Mouse (Mus musculus) midbrain, postnatal 0 days (tissue): ENCODE results near the gene Zfp526. TPM values are rescaled to one million over a fixed set of nuclear protein-coding genes. Genes with fewer than 3 reads are reported as not detected.

Source experiments
- ATAC-seq: fragments of 200-750 bp; cut with Nextera tagmentation; 2 replicates; pipeline ENCODE4 v1.8.0; 2017; ENCODE audit warnings: moderate number of reproducible peaks, mild to moderate bottlenecking, moderate TSS enrichment, moderate library complexity; ENCODE audit not compliant: low FRiP score
- DNase-seq: peaks from one replicate; pipeline ENCODE4 v3.0.0-alpha.2; 2015; ENCODE audit warnings: low spot score
- H3K27ac ChIP-seq: fragments of 300-500 bp; sonication (generic); 2 replicates; pipeline ENCODE4 v1.5.1; 2014; ENCODE audit warnings: low read depth, mild to moderate bottlenecking, low read length, mixed read lengths
- H3K27me3 ChIP-seq: fragments of 300-500 bp; sonication (generic); 2 replicates; pipeline ENCODE4 v1.6.1; 2014; ENCODE audit warnings: low read length, control low read depth, mixed read lengths; ENCODE audit not compliant: insufficient read depth
- H3K36me3 ChIP-seq: fragments of 300-500 bp; sonication (generic); 2 replicates; pipeline ENCODE4 v1.6.1; 2014; ENCODE audit warnings: low read length, control low read depth, mixed read lengths; ENCODE audit not compliant: insufficient read depth
- H3K4me1 ChIP-seq: fragments of 300-500 bp; sonication (generic); 2 replicates; pipeline ENCODE4 v1.6.1; 2014; ENCODE audit warnings: mild to moderate bottlenecking, control low read depth, antibody characterized with exemption, low read length, mixed read lengths; ENCODE audit not compliant: insufficient read depth
- H3K4me2 ChIP-seq: fragments of 300-500 bp; sonication (generic); 2 replicates; pipeline ENCODE4 v1.6.1; 2014; ENCODE audit warnings: low read depth, mild to moderate bottlenecking, low read length, mixed read lengths; ENCODE audit not compliant: poor library complexity, severe bottlenecking
- H3K4me3 ChIP-seq: fragments of 300-500 bp; sonication (generic); 2 replicates; pipeline ENCODE4 v1.5.1; 2014; ENCODE audit warnings: low read depth, mild to moderate bottlenecking, low read length, moderate library complexity
- H3K9ac ChIP-seq: fragments of 300-500 bp; sonication (generic); replicated peaks from 2 replicates; pipeline ENCODE4 v1.6.1; 2014; ENCODE audit warnings: mild to moderate bottlenecking, low read length, moderate library complexity, mixed read lengths; ENCODE audit not compliant: poor library complexity, severe bottlenecking
- H3K9me3 ChIP-seq: fragments of 300-500 bp; sonication (generic); 2 replicates; pipeline ENCODE4 v1.6.1; 2016; ENCODE audit warnings: low read length, control low read depth
- CTCF ChIP-seq: IDR thresholded peaks from 2 replicates; pipeline ENCODE4 v1.5.1; 2016; ENCODE audit warnings: antibody characterized with exemption, mild to moderate bottlenecking
- WGBS: fragments of 180-500 bp; shearing (Covaris S2); extraction: QIAGEN DNeasy Blood & Tissue Kit; methylation state at CpG from one replicate; pipeline ENCODE4 v1.1.7; 2014; 5-methylcytosine and 5-hydroxymethylcytosine counted together
- polyA plus RNA-seq: library from polyadenylated mRNA; unstranded; fragments of >200 nt; fragmentation: Nextera tagmentation; extraction: Ambion mirVana; gene quantifications from 2 replicates; pipeline ENCODE4 v1.2.1, GENCODE M21; 2015
- total RNA-seq: library from RNA; depleted of rRNA; stranded (reverse); fragments of >200 nt; gene quantifications from 2 replicates; pipeline ENCODE4 v1.2.3, GENCODE M21; 2014

The Zfp526 gene
- total and polyA plus RNA-seq, 2 experiments from 2014 or later, result 0.94 to 9.5 TPM

DNA sequence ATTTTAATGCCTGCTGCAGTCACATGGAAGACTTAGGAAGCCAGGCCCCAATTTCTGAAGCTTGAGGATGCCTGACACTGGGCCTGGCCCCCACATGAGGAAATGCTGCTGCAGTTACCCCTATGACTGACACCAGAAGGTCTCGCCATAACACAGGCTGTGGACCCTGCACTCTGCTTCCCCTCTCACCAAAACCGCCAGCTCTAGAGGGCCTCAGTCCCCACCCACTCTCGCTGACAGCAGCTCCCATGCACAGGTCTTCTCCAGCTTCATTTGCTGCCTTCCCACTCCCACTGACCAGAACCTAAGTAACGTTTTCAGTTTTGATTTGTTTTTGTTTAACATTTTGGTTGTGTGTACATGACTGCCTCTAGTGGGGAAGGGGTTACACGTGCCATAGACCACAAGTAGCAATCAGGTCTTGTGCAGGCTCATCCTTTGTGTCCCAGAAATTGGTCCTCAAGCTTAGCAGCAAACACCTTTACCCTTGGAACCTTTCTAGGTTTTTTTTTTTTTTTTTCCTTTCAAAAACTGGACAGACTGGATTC is 10.9 kb downstream of the Zfp526 start:
- DNase-seq (no peak), ATAC-seq (no peak)
- Histone ChIP-seq H3K27me3 (no peaks in the 10 kb centered on the region), H3K4me3 (no peak overlapping the region), H3K9ac (no peak overlapping the region), H3K27ac (no peak overlapping the region), H3K4me1 (peaks cover 10% of the 10 kb centered on the region; the same call in 1 of the 2 replicates), H3K9me3 (no peaks in the 10 kb centered on the region), H3K4me2 (no peak overlapping the region), H3K36me3 (peaks cover 59% of the 10 kb centered on the region)
- TF ChIP-seq CTCF, result peak; percentile 57
- 56% methylated on average over 5 of the region's 5 CpGs for WGBS

DNA sequence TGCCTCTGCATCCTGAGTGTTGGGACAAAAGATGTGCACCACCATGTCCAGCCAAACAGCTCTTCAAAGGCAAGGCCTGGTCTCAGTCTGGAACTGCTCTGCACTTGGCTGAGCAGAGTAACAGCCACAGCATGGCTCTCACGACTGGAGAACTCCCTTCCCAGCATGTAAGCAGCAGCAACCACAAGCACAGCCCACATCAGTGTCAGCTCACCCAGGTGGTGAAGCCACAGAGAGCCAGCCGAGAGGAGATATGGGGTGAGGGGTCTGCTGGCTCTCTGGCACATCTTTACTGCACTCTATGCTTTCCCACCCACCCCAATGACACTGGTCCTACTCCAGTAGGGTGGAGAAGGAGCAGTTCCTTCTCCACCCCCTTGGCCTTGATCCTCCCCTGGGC is 11.8 kb downstream of the Zfp526 start:
- no peak for ATAC-seq
- no peak for TF ChIP-seq CTCF
- Histone ChIP-seq H3K27me3 (no peaks in the 10 kb centered on the region), H3K4me2 (no peak overlapping the region), H3K9me3 (no peaks in the 10 kb centered on the region), H3K9ac (no peak overlapping the region), H3K4me1 (peaks cover 10% of the 10 kb centered on the region; the same call in 1 of the 2 replicates), H3K4me3 (no peak overlapping the region), H3K36me3 (peaks cover 50% of the 10 kb centered on the region), H3K27ac (no peak overlapping the region)
- no peak for DNase-seq
- 90% methylated on average over 2 of the region's 2 CpGs for WGBS

- WGBS, result 93% methylated on average over 5 of the region's 5 CpGs
- no peak for TF ChIP-seq CTCF
- Histone ChIP-seq H3K27me3 (no peaks in the 10 kb centered on the region), H3K4me3 (no peak overlapping the region), H3K36me3 (peaks cover 30% of the 10 kb centered on the region), H3K9ac (no peak overlapping the region), H3K4me2 (no peak overlapping the region), H3K4me1 (peaks cover 10% of the 10 kb centered on the region; the same call in 1 of the 2 replicates), H3K27ac (no peak overlapping the region), H3K9me3 (no peaks in the 10 kb centered on the region)
- DNase-seq, result no peak
- ATAC-seq, result no peak
These were observed 14.3 kb downstream of the Zfp526 start for GRCm38 (mm10) chr7:25235526-25235925.

GRCm38 (mm10) chr7:25237249-25238014 is 16.2 kb downstream of the Zfp526 start, which contains the start of gene Gsk3a:
Gene Gsk3a (minus strand): TSS chr7:25237851.
- peak within 1 kb of the TSS; percentile 96 for H3K4me3 ChIP-seq
- no peak for TF ChIP-seq CTCF
- H3K27ac ChIP-seq, result peak within 1 kb of the TSS; percentile 83
- WGBS, result under 1% methylated on average over 71 of the region's 76 CpGs
- peaks cover 13% of the 10 kb centered on the region; the same call in 1 of the 2 replicates for H3K36me3 ChIP-seq
- peak; percentile 89 for ATAC-seq
- peak; percentile 99 for DNase-seq
- no peaks in the 10 kb centered on the region for H3K9me3 ChIP-seq
- H3K9ac ChIP-seq, result peak within 1 kb of the TSS; percentile 99
- H3K4me2 ChIP-seq, result peak within 1 kb of the TSS; percentile 74
- H3K27me3 ChIP-seq, result no peaks in the 10 kb centered on the region
- peaks cover 10% of the 10 kb centered on the region; the same call in 1 of the 2 replicates for H3K4me1 ChIP-seq

- DNase-seq (peak; percentile 99), ATAC-seq (peak; percentile 91)
- peak overlapping the region; percentile 96 for H3K4me3 ChIP-seq
- no peak for TF ChIP-seq CTCF
- H3K27me3 ChIP-seq, result no peaks in the 10 kb centered on the region
- peak overlapping the region; percentile 74 for H3K4me2 ChIP-seq
- under 1% methylated on average over 23 of the region's 23 CpGs for WGBS
- peaks cover 6% of the 10 kb centered on the region; the same call in 1 of the 2 replicates for H3K36me3 ChIP-seq
- H3K9ac ChIP-seq, result peak overlapping the region; percentile 99; the same call in 1 of the 2 replicates
- H3K27ac ChIP-seq, result peak overlapping the region; percentile 83
- H3K4me1 ChIP-seq, result peaks cover 10% of the 10 kb centered on the region; the same call in 1 of the 2 replicates
- H3K9me3 ChIP-seq, result no peaks in the 10 kb centered on the region
These were observed 16.9 kb downstream of the Zfp526 start for GRCm38 (mm10) chr7:25238015-25238706.
